Mouse (Mus musculus): ENCODE results near the gene Otulin. TPM values are rescaled to one million over a fixed set of nuclear protein-coding genes. Genes with fewer than 3 reads are reported as not detected.

Gene Otulin
- polyA plus RNA-seq, 1 experiment: 43.1 TPM

GRCm38 (mm10) chr15:27496596-27497299 is 133.7 kb downstream of the Otulin start:
- Histone ChIP-seq H3K27me3 (ENCODE audit: control insufficient read depth, insufficient read depth, low read length) (no peaks in the 10 kb centered on the region), H3K4me3 (ENCODE audit: control insufficient read depth, insufficient read depth, low read length) (no peak overlapping the region), H3K36me3 (ENCODE audit: control insufficient read depth, insufficient read depth, low read length) (no peaks in the 10 kb centered on the region), H3K4me1 (replicated peaks; ENCODE audit: control insufficient read depth, insufficient read depth, low read length) (no peaks in the 10 kb centered on the region), H3K27ac (ENCODE audit: control insufficient read depth, insufficient read depth, low read length) (no peak overlapping the region)
- no peak for DNase-seq
- TF ChIP-seq CTCF (IDR thresholded peaks at IDR 0.05; ENCODE audit: borderline replicate concordance, control insufficient read depth, extremely low read depth, insufficient read depth, low read length, poor library complexity) (no peak), POLR2A (IDR thresholded peaks at IDR 0.05; ENCODE audit: control insufficient read depth, extremely low read depth, insufficient read depth, low read length, poor library complexity) (no peak)
- WGBS: 95% methylated on average over 11 of the region's 11 CpGs

- 90% methylated on average over 5 of the region's 5 CpGs for WGBS
- Histone ChIP-seq H3K27me3 (ENCODE audit: control insufficient read depth, insufficient read depth, low read length) (no peaks in the 10 kb centered on the region), H3K27ac (ENCODE audit: control insufficient read depth, insufficient read depth, low read length) (no peak overlapping the region), H3K4me3 (ENCODE audit: control insufficient read depth, insufficient read depth, low read length) (no peak overlapping the region), H3K36me3 (ENCODE audit: control insufficient read depth, insufficient read depth, low read length) (no peaks in the 10 kb centered on the region), H3K4me1 (replicated peaks; ENCODE audit: control insufficient read depth, insufficient read depth, low read length) (no peaks in the 10 kb centered on the region)
- TF ChIP-seq POLR2A (IDR thresholded peaks at IDR 0.05; ENCODE audit: control insufficient read depth, extremely low read depth, insufficient read depth, low read length, poor library complexity) (no peak), CTCF (IDR thresholded peaks at IDR 0.05; ENCODE audit: borderline replicate concordance, control insufficient read depth, extremely low read depth, insufficient read depth, low read length, poor library complexity) (no peak)
- DNase-seq: no peak
Measured at GRCm38 (mm10) chr15:27495981-27496401, 134.5 kb downstream of the Otulin start.

- TF ChIP-seq POLR2A (IDR thresholded peaks at IDR 0.05; ENCODE audit: control insufficient read depth, extremely low read depth, insufficient read depth, low read length, poor library complexity) (no peak), CTCF (IDR thresholded peaks at IDR 0.05; ENCODE audit: borderline replicate concordance, control insufficient read depth, extremely low read depth, insufficient read depth, low read length, poor library complexity) (no peak)
- Histone ChIP-seq H3K4me1 (replicated peaks; ENCODE audit: control insufficient read depth, insufficient read depth, low read length) (no peaks in the 10 kb centered on the region), H3K4me3 (ENCODE audit: control insufficient read depth, insufficient read depth, low read length) (no peak overlapping the region), H3K36me3 (ENCODE audit: control insufficient read depth, insufficient read depth, low read length) (no peaks in the 10 kb centered on the region), H3K27ac (ENCODE audit: control insufficient read depth, insufficient read depth, low read length) (no peak overlapping the region), H3K27me3 (ENCODE audit: control insufficient read depth, insufficient read depth, low read length) (no peaks in the 10 kb centered on the region)
- no peak for DNase-seq
- 83% methylated on average over 10 of the region's 10 CpGs for WGBS
Measured at GRCm38 (mm10) chr15:27493516-27493915, 137.0 kb downstream of the Otulin start.

- DNase-seq: no peak
- H3K4me1 ChIP-seq (replicated peaks; ENCODE audit: control insufficient read depth, insufficient read depth, low read length): no peaks in the 10 kb centered on the region
- H3K27me3 ChIP-seq (ENCODE audit: control insufficient read depth, insufficient read depth, low read length): no peaks in the 10 kb centered on the region
- 100% methylated on average over 1 of the region's 1 CpGs for WGBS
- no peak overlapping the region for H3K27ac ChIP-seq (ENCODE audit: control insufficient read depth, insufficient read depth, low read length)
- TF ChIP-seq CTCF (IDR thresholded peaks at IDR 0.05; ENCODE audit: borderline replicate concordance, control insufficient read depth, extremely low read depth, insufficient read depth, low read length, poor library complexity): no peak
- no peak for TF ChIP-seq POLR2A (IDR thresholded peaks at IDR 0.05; ENCODE audit: control insufficient read depth, extremely low read depth, insufficient read depth, low read length, poor library complexity)
- H3K36me3 ChIP-seq (ENCODE audit: control insufficient read depth, insufficient read depth, low read length): no peaks in the 10 kb centered on the region
- no peak overlapping the region for H3K4me3 ChIP-seq (ENCODE audit: control insufficient read depth, insufficient read depth, low read length)
Measured at GRCm38 (mm10) chr15:27492734-27493133, 137.8 kb downstream of the Otulin start.

Other genes starting within 250 kb of the Otulin start
- gene Ank, start 164.0 kb downstream of the Otulin start, polyA plus RNA-seq (2012; rRNA removed): 14.4 and 21.5 TPM in 2 replicates
- 29.6 and 32.1 TPM in 2 replicates for gene Otulinl, start 50.9 kb upstream of the Otulin start, polyA plus RNA-seq (2012; rRNA removed)